Mouse (Mus musculus): ENCODE measurements at regions not wholly inside any gene's neighbourhood (a gene's known extent, or its start where the extent isn't known, plus 50 kb on each side); places are given as distances from the start of the nearest gene placed in this dataset.

- no peak overlapping the region for H3K4me2 ChIP-seq (replicated peaks; ENCODE audit: low read depth, low read length)
- no peak for ATAC-seq (ENCODE audit: insufficient number of reproducible peaks, insufficient read depth, low FRiP score, low read depth)
- no peak overlapping the region for H3K27ac ChIP-seq (ENCODE audit: low read length)
- no peaks in the 10 kb centered on the region for H3K4me1 ChIP-seq (ENCODE audit: control insufficient read depth, insufficient read depth, low read length)
- no peak overlapping the region for H3K4me3 ChIP-seq (ENCODE audit: low read depth, low read length)
- no peaks in the 10 kb centered on the region for H3K9me3 ChIP-seq (ENCODE audit: control insufficient read depth, low read depth, low read length)
- no peaks in the 10 kb centered on the region for H3K27me3 ChIP-seq (ENCODE audit: control insufficient read depth, insufficient read depth, low read length)
- H3K36me3 ChIP-seq (ENCODE audit: control insufficient read depth, insufficient read depth, low read length) = no peaks in the 10 kb centered on the region
- H3K9ac ChIP-seq (replicated peaks; ENCODE audit: low read depth, low read length) = no peak overlapping the region
- 82% methylated on average over 9 of the region's 9 CpGs for WGBS
These were observed 244.5 kb downstream of the Prex1 start for GRCm38 (mm10) chr2:166469046-166469593.

GRCm38 (mm10) chr2:166467137-166467536, 246.5 kb downstream of the Prex1 start:
- no peak for ATAC-seq (ENCODE audit: insufficient number of reproducible peaks, insufficient read depth, low FRiP score, low read depth)
- no peaks in the 10 kb centered on the region for H3K27me3 ChIP-seq (ENCODE audit: control insufficient read depth, insufficient read depth, low read length)
- H3K27ac ChIP-seq (ENCODE audit: low read length) = no peak overlapping the region
- H3K9me3 ChIP-seq (ENCODE audit: control insufficient read depth, low read depth, low read length) = no peaks in the 10 kb centered on the region
- WGBS = 51% methylated on average over 7 of the region's 7 CpGs
- peaks cover under 1% of the 10 kb centered on the region; the same call in 1 of the 2 replicates for H3K4me1 ChIP-seq (ENCODE audit: control insufficient read depth, insufficient read depth, low read length)
- H3K4me2 ChIP-seq (replicated peaks; ENCODE audit: low read depth, low read length) = no peak overlapping the region
- no peaks in the 10 kb centered on the region for H3K36me3 ChIP-seq (ENCODE audit: control insufficient read depth, insufficient read depth, low read length)
- no peak overlapping the region for H3K4me3 ChIP-seq (ENCODE audit: low read depth, low read length)
- H3K9ac ChIP-seq (replicated peaks; ENCODE audit: low read depth, low read length) = no peak overlapping the region

GRCm38 (mm10) chr2:166465531-166465930, 248.1 kb downstream of the Prex1 start:
- 73% methylated on average over 5 of the region's 5 CpGs for WGBS
- Histone ChIP-seq H3K4me2 (replicated peaks; ENCODE audit: low read depth, low read length) (no peak overlapping the region), H3K4me1 (ENCODE audit: control insufficient read depth, insufficient read depth, low read length) (peaks cover 5% of the 10 kb centered on the region; the same call in 1 of the 2 replicates), H3K27ac (ENCODE audit: low read length) (no peak overlapping the region), H3K9ac (replicated peaks; ENCODE audit: low read depth, low read length) (no peak overlapping the region), H3K27me3 (ENCODE audit: control insufficient read depth, insufficient read depth, low read length) (no peaks in the 10 kb centered on the region), H3K4me3 (ENCODE audit: low read depth, low read length) (no peak overlapping the region), H3K9me3 (ENCODE audit: control insufficient read depth, low read depth, low read length) (no peaks in the 10 kb centered on the region), H3K36me3 (ENCODE audit: control insufficient read depth, insufficient read depth, low read length) (no peaks in the 10 kb centered on the region)
- no peak for ATAC-seq (ENCODE audit: insufficient number of reproducible peaks, insufficient read depth, low FRiP score, low read depth)

- Histone ChIP-seq H3K9ac (replicated peaks; ENCODE audit: low read depth, low read length) (no peak overlapping the region), H3K4me2 (replicated peaks; ENCODE audit: low read depth, low read length) (no peak overlapping the region), H3K9me3 (ENCODE audit: control insufficient read depth, low read depth, low read length) (no peaks in the 10 kb centered on the region), H3K27me3 (ENCODE audit: control insufficient read depth, insufficient read depth, low read length) (no peaks in the 10 kb centered on the region), H3K4me1 (ENCODE audit: control insufficient read depth, insufficient read depth, low read length) (peaks cover 11% of the 10 kb centered on the region; the same call in 1 of the 2 replicates), H3K27ac (ENCODE audit: low read length) (peak overlapping the region; percentile 82), H3K36me3 (ENCODE audit: control insufficient read depth, insufficient read depth, low read length) (no peaks in the 10 kb centered on the region), H3K4me3 (ENCODE audit: low read depth, low read length) (no peak overlapping the region)
- 52% methylated on average over 9 of the region's 9 CpGs for WGBS
- no peak for ATAC-seq (ENCODE audit: insufficient number of reproducible peaks, insufficient read depth, low FRiP score, low read depth)
These were observed 250.1 kb downstream of the Prex1 start for GRCm38 (mm10) chr2:166463539-166463938.

DNA sequence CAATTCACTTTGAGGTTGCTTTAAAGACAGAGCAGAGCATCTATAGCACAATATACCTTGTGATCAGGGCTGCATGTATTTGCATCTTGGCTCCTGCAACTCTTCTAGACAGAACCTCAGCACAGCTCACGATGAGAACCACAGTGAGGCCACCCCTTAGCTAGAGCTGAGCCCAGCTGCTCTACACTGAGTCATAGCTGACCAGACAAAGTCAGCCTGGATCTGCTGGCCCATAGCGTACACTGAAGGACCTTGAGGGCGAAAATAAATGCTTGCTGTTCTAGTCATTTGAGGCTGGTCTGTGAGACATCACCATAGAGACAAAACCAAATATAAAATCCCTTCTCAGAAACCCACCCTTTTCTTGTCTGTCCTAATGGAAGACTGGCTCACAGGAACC, 251.7 kb downstream of the Prex1 start:
- Histone ChIP-seq H3K9ac (replicated peaks; ENCODE audit: low read depth, low read length) (no peak overlapping the region), H3K4me3 (ENCODE audit: low read depth, low read length) (no peak overlapping the region), H3K4me2 (replicated peaks; ENCODE audit: low read depth, low read length) (no peak overlapping the region), H3K27me3 (ENCODE audit: control insufficient read depth, insufficient read depth, low read length) (no peaks in the 10 kb centered on the region), H3K9me3 (ENCODE audit: control insufficient read depth, low read depth, low read length) (no peaks in the 10 kb centered on the region), H3K36me3 (ENCODE audit: control insufficient read depth, insufficient read depth, low read length) (no peaks in the 10 kb centered on the region), H3K27ac (ENCODE audit: low read length) (no peak overlapping the region; the same call in 1 of the 2 replicates), H3K4me1 (ENCODE audit: control insufficient read depth, insufficient read depth, low read length) (peaks cover 22% of the 10 kb centered on the region; the same call in 1 of the 2 replicates)
- no peak for ATAC-seq (ENCODE audit: insufficient number of reproducible peaks, insufficient read depth, low FRiP score, low read depth)
- WGBS = 70% methylated on average over 3 of the region's 3 CpGs

GRCm38 (mm10) chr2:166461103-166461502, 252.5 kb downstream of the Prex1 start:
- Histone ChIP-seq H3K27me3 (ENCODE audit: control insufficient read depth, insufficient read depth, low read length) (no peaks in the 10 kb centered on the region), H3K36me3 (ENCODE audit: control insufficient read depth, insufficient read depth, low read length) (no peaks in the 10 kb centered on the region), H3K4me1 (ENCODE audit: control insufficient read depth, insufficient read depth, low read length) (peaks cover 22% of the 10 kb centered on the region; the same call in 1 of the 2 replicates), H3K4me2 (replicated peaks; ENCODE audit: low read depth, low read length) (no peak overlapping the region), H3K9ac (replicated peaks; ENCODE audit: low read depth, low read length) (no peak overlapping the region), H3K27ac (ENCODE audit: low read length) (peak overlapping the region; percentile 83; the same call in 1 of the 2 replicates), H3K9me3 (ENCODE audit: control insufficient read depth, low read depth, low read length) (no peaks in the 10 kb centered on the region), H3K4me3 (ENCODE audit: low read depth, low read length) (no peak overlapping the region)
- 68% methylated on average over 3 of the region's 3 CpGs for WGBS
- ATAC-seq (ENCODE audit: insufficient number of reproducible peaks, insufficient read depth, low FRiP score, low read depth) = no peak

GRCm38 (mm10) chr2:166459955-166460354, 253.7 kb downstream of the Prex1 start:
- H3K4me1 ChIP-seq (ENCODE audit: control insufficient read depth, insufficient read depth, low read length) = peaks cover 22% of the 10 kb centered on the region; the same call in 1 of the 2 replicates
- no peaks in the 10 kb centered on the region for H3K27me3 ChIP-seq (ENCODE audit: control insufficient read depth, insufficient read depth, low read length)
- H3K9ac ChIP-seq (replicated peaks; ENCODE audit: low read depth, low read length) = no peak overlapping the region
- no peaks in the 10 kb centered on the region for H3K9me3 ChIP-seq (ENCODE audit: control insufficient read depth, low read depth, low read length)
- no peak overlapping the region for H3K4me3 ChIP-seq (ENCODE audit: low read depth, low read length)
- 35% methylated on average over 9 of the region's 9 CpGs for WGBS
- H3K27ac ChIP-seq (ENCODE audit: low read length) = peak overlapping the region; percentile 83; the same call in 1 of the 2 replicates
- peak; percentile 70 for ATAC-seq (ENCODE audit: insufficient number of reproducible peaks, insufficient read depth, low FRiP score, low read depth)
- no peaks in the 10 kb centered on the region for H3K36me3 ChIP-seq (ENCODE audit: control insufficient read depth, insufficient read depth, low read length)
- no peak overlapping the region for H3K4me2 ChIP-seq (replicated peaks; ENCODE audit: low read depth, low read length)

GRCm38 (mm10) chr2:166458953-166459352, 254.7 kb downstream of the Prex1 start:
- no peak for ATAC-seq (ENCODE audit: insufficient number of reproducible peaks, insufficient read depth, low FRiP score, low read depth)
- Histone ChIP-seq H3K27ac (ENCODE audit: low read length) (peak overlapping the region; percentile 83; the same call in 1 of the 2 replicates), H3K4me2 (replicated peaks; ENCODE audit: low read depth, low read length) (no peak overlapping the region)

More at GRCm38 (mm10) chr2:166458953-166459352, 254.7 kb downstream of the Prex1 start:
- 79% methylated on average over 9 of the region's 9 CpGs for WGBS
- no peaks in the 10 kb centered on the region for H3K27me3 ChIP-seq (ENCODE audit: control insufficient read depth, insufficient read depth, low read length)
- peaks cover 25% of the 10 kb centered on the region; the same call in 1 of the 2 replicates for H3K4me1 ChIP-seq (ENCODE audit: control insufficient read depth, insufficient read depth, low read length)
- H3K9me3 ChIP-seq (ENCODE audit: control insufficient read depth, low read depth, low read length) = no peaks in the 10 kb centered on the region
- H3K9ac ChIP-seq (replicated peaks; ENCODE audit: low read depth, low read length) = no peak overlapping the region
- H3K36me3 ChIP-seq (ENCODE audit: control insufficient read depth, insufficient read depth, low read length) = no peaks in the 10 kb centered on the region
- H3K4me3 ChIP-seq (ENCODE audit: low read depth, low read length) = no peak overlapping the region

All from stomach, embryonic 14.5 days (tissue).